Mouse (Mus musculus) CH12.LX (cell line): ENCODE results near the gene Tpte.

Experiments used
- CHD1 ChIP-seq: IDR thresholded peaks from 2 replicates; pipeline ENCODE4 v1.6.1; 2012; ENCODE audit warnings: low read depth, low read length, improper control_type of control experiment, inconsistent platforms
- CHD2 ChIP-seq: IDR thresholded peaks from 2 replicates; pipeline ENCODE4 v1.6.1; 2011; ENCODE audit warnings: low read length, improper control_type of control experiment
- CTCF ChIP-seq, 2 experiments: IDR thresholded peaks in 1 of 2; conservative IDR thresholded peaks in 1 of 2; 2 replicates each; pipeline ENCODE4 v1.5.1; 2011 to 2012; ENCODE audit warnings: low read depth in 2 of 2, low read length in 2 of 2, improper control_type of control experiment in 1 of 2, inconsistent platforms in 1 of 2, mild to moderate bottlenecking in 1 of 2, moderate library complexity in 1 of 2
- HCFC1 ChIP-seq: IDR thresholded peaks from 2 replicates; pipeline ENCODE4 v1.6.1; 2012; ENCODE audit warnings: low read depth, mild to moderate bottlenecking, inconsistent platforms, low read length, improper control_type of control experiment
- JUND ChIP-seq: conservative IDR thresholded peaks from 2 replicates; pipeline ENCODE4 v1.6.1; 2011; ENCODE audit warnings: low read depth, low read length, improper control_type of control experiment
- USF1 ChIP-seq: IDR thresholded peaks from 2 replicates; pipeline ENCODE4 v1.6.1; 2014; ENCODE audit warnings: low read depth, mild to moderate bottlenecking, inconsistent platforms, low read length, improper control_type of control experiment
- ZC3H11A ChIP-seq: IDR thresholded peaks from 2 replicates; pipeline ENCODE4 v1.6.1; 2012; ENCODE audit warnings: low read depth, mild to moderate bottlenecking, inconsistent platforms, low read length, improper control_type of control experiment

DNA sequence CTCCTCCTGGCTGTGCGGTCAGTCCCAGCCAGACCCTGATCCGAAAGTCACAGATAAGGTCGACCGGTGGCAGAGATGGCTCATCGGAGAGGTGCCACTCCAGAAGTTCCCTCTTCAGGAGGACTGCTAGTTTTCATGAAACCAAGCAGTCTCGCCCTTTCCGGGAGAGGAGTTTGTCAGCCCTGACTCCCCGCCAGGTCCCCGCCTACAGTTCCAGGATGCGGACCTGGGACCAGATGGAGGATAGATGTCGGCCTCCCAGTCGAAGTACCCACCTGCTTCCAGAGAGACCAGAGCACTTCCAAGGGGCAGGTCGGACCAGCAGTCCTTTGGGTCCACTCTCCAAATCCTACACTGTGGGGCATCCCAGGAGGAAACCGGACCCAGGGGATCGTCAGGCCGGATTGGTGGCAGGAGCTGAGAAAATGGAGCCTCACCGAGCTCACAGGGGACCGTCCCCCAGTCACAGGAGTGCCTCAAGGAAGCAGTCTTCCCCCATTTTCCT, 24.2 kb upstream of the Tpte start:
- TF ChIP-seq CTCF (conservative IDR thresholded peaks at IDR 0.05 in 1 of 2, IDR thresholded peaks at IDR 0.05 in 1 of 2; ENCODE audit: low read depth in 2 of 2, low read length in 2 of 2) (no peak), USF1 (no peak), CHD2 (no peak), ZC3H11A (no peak), HCFC1 (no peak), JUND (no peak), CHD1 (no peak)
